Mouse (Mus musculus) gastrocnemius, adult 2 months (tissue): ENCODE measurements around the gene Hmox2. TPM values are rescaled to one million over a fixed set of nuclear protein-coding genes. Genes with fewer than 3 reads are reported as not detected.

Experiments
- DNase-seq: peaks from one replicate; pipeline ENCODE4 v3.0.0; 2022
- H3K27ac ChIP-seq: fragments of 200-600 bp; 2 replicates; pipeline ENCODE4 v1.8.1; 2022; ENCODE audit warnings: mild to moderate bottlenecking
- H3K4me3 ChIP-seq: fragments of 200-600 bp; 2 replicates; pipeline ENCODE4 v1.8.1; 2022; ENCODE audit warnings: mild to moderate bottlenecking, moderate library complexity
- CTCF ChIP-seq: fragments of 200-600 bp; IDR thresholded peaks from 2 replicates; pipeline ENCODE4 v1.8.1; 2022; ENCODE audit warnings: antibody characterized with exemption, mild to moderate bottlenecking, moderate library complexity
- intact Hi-C: fragments of 180-260 bp; cut with DNase I; formaldehyde crosslinking; loops from one replicate; pipeline ENCODE4 v1.15.1; 2025
- total RNA-seq, 2 experiments: library from RNA; stranded (reverse); gene quantifications; 2 replicates each; pipeline ENCODE4 v1.2.3; 2021

Hmox2 gene
- total RNA-seq, 2 experiments from 2014 or later, result 35.4 to 43.6 TPM

DNA sequence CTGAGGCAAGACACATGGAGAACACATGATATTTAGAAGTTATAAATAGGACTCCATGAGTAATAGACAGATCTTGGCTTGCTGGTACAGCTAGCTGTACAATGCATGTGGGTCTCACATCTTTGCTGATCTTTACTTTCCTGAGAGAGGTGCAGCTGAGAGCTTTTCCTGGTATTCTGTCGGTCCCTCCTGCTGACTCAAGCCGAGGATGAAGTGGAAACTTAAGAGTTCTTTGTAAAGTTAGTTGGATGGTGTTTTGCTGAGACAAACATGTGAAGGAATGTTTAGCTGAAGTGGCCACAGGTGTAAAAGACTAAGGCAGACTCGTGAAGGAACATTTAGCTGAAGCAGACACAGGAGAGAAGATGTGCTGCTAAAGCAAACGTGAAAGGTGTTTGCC, 70.5 kb downstream of the Hmox2 start:
- intact Hi-C loops, result loop anchor here (5.0 kb wide), 1 partner anchor 41 kb away; the partner anchor contains the start of gene 4930562C15Rik

More for the DNA sequence above, 70.5 kb downstream of the Hmox2 start:
- DNase-seq, result no peak
- Histone ChIP-seq H3K4me3 (no peak overlapping the region), H3K27ac (peak overlapping the region; percentile 48; the same call in 1 of the 2 replicates)
- TF ChIP-seq CTCF, result no peak

Other genes starting within 250 kb of the Hmox2 start
- 1,000 to 10,000 TPM; 1,026 to 1,225 TPM for gene Srl, start 184.5 kb upstream of the Hmox2 start, total RNA-seq
- 1 to 10 TPM; 3.0 to 5.1 TPM for gene Tfap4, start 166.5 kb upstream of the Hmox2 start, total RNA-seq
- gene Glis2, start 131.6 kb upstream of the Hmox2 start, total RNA-seq, result 1 to 10 TPM; 5.2 to 6.9 TPM
- 100 to 1,000 TPM in 1 of 2 experiments, 10 to 100 TPM in 1; 97.4 to 112 TPM for gene Pam16, start 101.4 kb upstream of the Hmox2 start, total RNA-seq
- 1 to 10 TPM; 4.8 to 6.0 TPM for gene Vasn, start 86.4 kb upstream of the Hmox2 start, total RNA-seq
- gene Dnaja3, start 86.4 kb upstream of the Hmox2 start, total RNA-seq, result 100 to 1,000 TPM in 1 of 2 experiments, 10 to 100 TPM in 1; 86.4 to 110 TPM
- gene Coro7, start 46.6 kb upstream of the Hmox2 start, total RNA-seq, result 10 to 100 TPM; 12.1 to 13.6 TPM
- 1 to 10 TPM; 2.6 to 3.7 TPM for gene Nmral1, start 7.0 kb upstream of the Hmox2 start, total RNA-seq
- gene Cdip1, start 63.9 kb downstream of the Hmox2 start, total RNA-seq, result 10 to 100 TPM; 69.3 to 82.9 TPM
- gene 4930562C15Rik, start 109.1 kb downstream of the Hmox2 start, total RNA-seq, result not detected
- 10 to 100 TPM; 30.3 to 44.8 TPM for gene Ubald1, start 154.0 kb downstream of the Hmox2 start, total RNA-seq
- 10 to 100 TPM; 53.5 to 66.1 TPM for gene Mgrn1, start 159.9 kb downstream of the Hmox2 start, total RNA-seq
- 10 to 100 TPM; 10.5 to 13.7 TPM for gene Nudt16l1, start 212.4 kb downstream of the Hmox2 start, total RNA-seq
- 10 to 100 TPM; 12.8 to 16.7 TPM for gene Anks3, start 237.8 kb downstream of the Hmox2 start, total RNA-seq